Mouse (Mus musculus) splenic B cell, adult 2 months (primary cell): Measurements from ENCODE around the gene Ddx55.
"Not testable (repeated sequence)": the region's sequence is repeated elsewhere in the genome, so short reads cannot be mapped to it uniquely, and the experiment has no call there.

Source experiments
- DNase-seq: peaks from one replicate; pipeline ENCODE4 v3.0.0-alpha.2; 2011; ENCODE audit warnings: low read depth, low spot score
- H3K27me3 ChIP-seq: 2 replicates; pipeline ENCODE4 v1.6.1; 2012; ENCODE audit warnings: mild to moderate bottlenecking, low read length, moderate library complexity, mixed read lengths; ENCODE audit not compliant: control insufficient read depth, poor library complexity, insufficient read depth, severe bottlenecking
- H3K36me3 ChIP-seq: 2 replicates; pipeline ENCODE4 v1.6.1; 2012; ENCODE audit warnings: mild to moderate bottlenecking, low read length, moderate library complexity, mixed read lengths; ENCODE audit not compliant: control insufficient read depth, poor library complexity, insufficient read depth, severe bottlenecking

Gene Ddx55

GRCm38 (mm10) chr5:124553607-124554006, 943 bp downstream of the Ddx55 start:
- Histone ChIP-seq H3K36me3 (peaks cover 13% of the 10 kb centered on the region), H3K27me3 (no peaks in the 10 kb centered on the region)
- DNase-seq: no peak

- H3K27me3 ChIP-seq: no peaks in the 10 kb centered on the region
- DNase-seq: peak; percentile 48
- peaks cover 14% of the 10 kb centered on the region for H3K36me3 ChIP-seq
Observed at GRCm38 (mm10) chr5:124555145-124555544, 2.5 kb downstream of the Ddx55 start.

GRCm38 (mm10) chr5:124571068-124571467, 18.4 kb downstream of the Ddx55 start:
- DNase-seq: no peak
- H3K27me3 ChIP-seq: no peaks in the 10 kb centered on the region
- H3K36me3 ChIP-seq: peaks cover 31% of the 10 kb centered on the region

- no peak for DNase-seq
- Histone ChIP-seq H3K27me3 (no peaks in the 10 kb centered on the region), H3K36me3 (peaks cover 18% of the 10 kb centered on the region)
Observed at GRCm38 (mm10) chr5:124575467-124575866, 22.8 kb downstream of the Ddx55 start.

GRCm38 (mm10) chr5:124578633-124579317, 26.1 kb downstream of the Ddx55 start, which contains the start of the genes Eif2b1 and Gtf2h3:
Gene Eif2b1, minus strand, starts transcription at chr5:124579131.
Gene Gtf2h3, plus strand, starts transcription at chr5:124579140.
- DNase-seq: peak; percentile 94
- H3K27me3 ChIP-seq: no peaks in the 10 kb centered on the region
- peaks cover 5% of the 10 kb centered on the region; the same call in 1 of the 2 replicates for H3K36me3 ChIP-seq

DNA sequence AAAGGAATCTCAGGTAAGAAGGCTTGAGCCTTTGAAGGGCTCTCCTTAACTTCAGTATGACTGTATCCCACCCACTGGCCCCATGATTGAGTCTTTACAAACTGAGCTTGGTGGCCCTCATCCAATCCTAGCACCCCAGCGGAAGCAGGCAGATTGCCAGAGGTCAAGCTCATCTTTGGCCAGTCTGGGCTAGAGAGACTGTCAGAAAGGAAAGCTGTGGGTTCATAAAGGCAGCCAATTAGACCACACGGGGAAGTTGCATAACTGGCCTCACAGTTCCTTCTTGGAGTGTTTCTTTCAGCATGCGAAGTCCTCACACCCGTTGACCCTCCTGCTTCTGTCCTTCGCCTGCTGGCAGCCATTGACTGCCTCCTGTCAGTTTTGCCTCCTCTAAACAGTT, 29.9 kb downstream of the Ddx55 start:
- Histone ChIP-seq H3K36me3 (peaks cover 3% of the 10 kb centered on the region; the same call in 1 of the 2 replicates), H3K27me3 (no peaks in the 10 kb centered on the region)
- no peak for DNase-seq

DNA sequence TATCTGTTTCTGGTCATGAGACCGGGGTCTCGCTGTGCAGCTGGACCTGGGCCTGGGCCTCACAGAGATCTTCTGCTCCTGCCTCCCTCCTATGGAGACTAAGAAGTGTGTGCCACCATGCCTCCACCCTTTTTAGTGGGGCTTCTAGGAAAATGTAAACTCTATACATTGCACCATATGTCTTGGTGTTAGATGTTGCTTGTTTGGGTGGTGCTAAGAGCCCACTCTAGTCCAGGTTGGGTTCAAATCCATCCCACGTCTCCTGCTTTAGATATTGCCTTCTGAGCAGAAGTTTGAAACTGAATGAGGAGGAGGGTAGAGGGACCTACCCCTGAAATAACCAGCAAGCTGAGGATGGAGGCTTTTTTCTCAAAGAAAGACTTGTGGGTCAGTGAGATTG, 40.1 kb downstream of the Ddx55 start:
- 0 out of 2 replicates have a peak, but pooled peaks cover 3% of the 10 kb centered on the region for H3K36me3 ChIP-seq
- DNase-seq: no peak
- no peaks in the 10 kb centered on the region for H3K27me3 ChIP-seq

GRCm38 (mm10) chr5:124598224-124599174, 45.8 kb downstream of the Ddx55 start:
- peak; percentile 85 for DNase-seq
- H3K36me3 ChIP-seq: 0 out of 2 replicates have a peak, but pooled peaks cover 3% of the 10 kb centered on the region
- H3K27me3 ChIP-seq: no peaks in the 10 kb centered on the region

GRCm38 (mm10) chr5:124599726-124600125, 47.1 kb downstream of the Ddx55 start:
- not testable (repeated sequence) for H3K27me3 ChIP-seq, DNase-seq, H3K36me3 ChIP-seq

DNA sequence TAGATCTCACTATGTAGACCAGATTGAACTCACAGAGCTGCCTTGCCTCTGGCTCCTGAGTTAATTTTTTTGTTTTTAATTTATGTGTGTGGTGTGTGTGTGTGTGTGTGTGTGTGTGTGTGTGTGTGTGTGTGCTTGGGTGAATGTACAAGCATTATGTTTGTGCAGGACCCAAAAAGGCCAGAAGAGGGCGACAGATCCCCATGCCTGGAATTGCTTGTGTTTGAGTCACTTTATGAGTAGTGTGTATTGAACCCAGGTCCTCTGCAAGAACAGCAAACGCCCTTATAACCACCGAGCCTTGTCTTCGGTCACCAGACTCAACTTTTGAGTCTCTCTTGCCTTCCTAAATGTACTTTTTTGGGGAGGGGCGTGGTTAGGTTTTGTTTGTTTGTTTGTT, 49.7 kb downstream of the Ddx55 start:
- DNase-seq: peak; percentile 66
- H3K27me3 ChIP-seq: no peaks in the 10 kb centered on the region
- H3K36me3 ChIP-seq: no peaks in the 10 kb centered on the region

DNA sequence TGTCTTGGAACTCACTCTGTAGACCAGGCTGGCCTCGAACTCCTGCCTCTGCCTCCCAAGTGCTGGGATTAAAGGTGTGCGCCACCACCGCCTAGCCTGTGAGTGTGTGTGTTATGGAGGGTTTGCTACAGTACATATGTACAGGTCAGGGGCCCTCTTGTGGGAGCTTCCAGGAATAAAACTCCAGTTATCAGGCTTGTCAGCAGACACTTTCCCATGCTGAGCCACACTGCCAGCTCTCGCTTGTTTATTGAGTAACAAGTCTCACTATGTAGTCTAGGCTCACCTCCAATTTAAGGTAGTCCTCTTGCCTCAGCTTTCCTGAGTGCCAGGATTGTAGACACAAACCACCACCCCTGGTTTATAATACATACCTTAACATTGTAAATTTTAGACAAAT, 51.6 kb downstream of the Ddx55 start:
- no peaks in the 10 kb centered on the region for H3K27me3 ChIP-seq
- no peaks in the 10 kb centered on the region for H3K36me3 ChIP-seq
- DNase-seq: no peak

DNA sequence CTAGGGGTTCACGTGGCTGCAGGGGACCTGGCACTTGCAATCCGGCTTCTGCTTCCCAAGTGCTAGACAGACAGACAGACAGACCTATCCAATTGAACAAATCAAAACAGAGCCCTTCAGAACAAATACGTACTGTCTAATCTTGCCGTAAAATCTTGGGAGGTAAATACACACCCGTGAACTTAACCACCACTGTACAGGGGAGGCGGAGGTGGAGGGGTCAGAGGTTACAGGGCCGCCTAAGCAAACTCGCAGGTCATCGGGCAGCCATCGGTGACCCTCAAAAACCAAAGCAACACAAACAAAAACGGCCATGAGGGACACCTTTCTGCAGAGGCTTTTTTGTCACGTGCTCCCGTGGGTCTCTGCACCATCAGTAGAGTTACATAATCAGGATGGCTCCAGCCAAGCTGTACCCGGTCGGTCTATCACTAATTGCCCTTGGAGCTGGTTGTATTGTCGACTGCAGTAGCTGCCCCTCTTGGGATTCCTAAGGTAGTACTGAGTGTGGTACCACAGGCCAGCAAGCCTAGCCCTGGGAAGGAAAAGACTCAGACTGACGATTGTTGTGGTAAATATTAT, 52.5 kb downstream of the Ddx55 start:
- DNase-seq: no peak
- H3K36me3 ChIP-seq: no peaks in the 10 kb centered on the region
- H3K27me3 ChIP-seq: no peaks in the 10 kb centered on the region

DNA sequence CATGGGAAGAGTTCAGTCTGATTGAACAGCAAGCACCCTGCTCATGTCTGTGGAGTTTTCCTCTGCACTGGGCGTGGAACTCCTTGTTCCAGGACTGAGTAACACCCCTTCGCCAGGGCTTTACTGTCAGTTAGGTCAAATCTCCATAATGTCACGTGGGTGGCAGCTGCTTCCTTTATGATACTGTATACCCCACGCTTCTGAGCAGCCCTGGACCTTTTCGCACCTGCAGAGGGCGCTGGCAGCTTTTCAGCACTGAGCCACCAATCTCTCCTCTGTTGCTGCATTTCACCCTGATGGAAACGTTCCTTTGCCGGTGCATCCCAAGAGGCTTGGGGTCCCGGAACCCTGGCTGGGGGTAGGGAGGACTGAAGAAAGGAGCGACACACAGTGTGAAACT, 58.3 kb downstream of the Ddx55 start:
- DNase-seq: peak; percentile 41
- no peaks in the 10 kb centered on the region for H3K27me3 ChIP-seq
- H3K36me3 ChIP-seq: no peaks in the 10 kb centered on the region

DNA sequence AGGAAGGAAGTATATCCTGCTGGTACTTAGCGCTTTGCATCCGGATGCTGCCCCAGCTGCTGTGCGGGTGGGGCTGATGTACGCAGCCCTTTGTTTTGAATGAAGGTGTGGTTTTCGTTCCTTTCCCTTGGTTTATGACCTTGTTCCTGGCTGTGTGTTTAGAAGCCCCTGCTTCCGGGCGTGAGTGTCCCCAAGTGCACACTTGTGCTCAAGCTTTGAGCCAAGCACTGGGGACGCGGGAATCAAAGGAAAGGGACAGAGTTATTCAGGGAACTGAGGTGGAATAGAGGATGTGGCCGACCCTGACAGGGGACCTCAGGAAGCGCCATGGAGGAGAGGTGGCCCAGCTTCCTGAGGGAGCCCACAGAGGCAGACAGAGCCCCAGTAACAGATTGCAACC, 62.0 kb downstream of the Ddx55 start:
- no peaks in the 10 kb centered on the region for H3K27me3 ChIP-seq
- H3K36me3 ChIP-seq: no peaks in the 10 kb centered on the region
- DNase-seq: no peak

DNA sequence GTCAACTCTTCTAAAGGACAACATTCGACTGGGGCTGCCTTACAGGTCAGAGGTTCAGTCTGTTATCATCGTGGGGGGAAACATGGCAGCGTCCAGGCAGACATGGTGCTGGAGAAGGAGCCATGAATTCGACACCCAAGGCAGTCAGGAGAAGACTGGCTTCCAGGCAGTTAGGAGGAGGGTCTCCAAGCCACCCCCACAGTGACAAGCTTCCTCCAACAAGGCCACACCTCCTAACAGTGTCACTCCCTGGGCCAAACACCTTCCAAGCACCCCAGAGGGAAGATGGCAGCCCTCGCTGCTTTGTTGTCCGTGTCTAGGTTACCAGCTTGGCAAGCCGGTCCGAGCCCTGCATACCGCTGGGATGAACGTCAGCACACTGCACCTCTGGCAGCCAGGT, 66.0 kb downstream of the Ddx55 start:
- DNase-seq: no peak

More for the DNA sequence above, 66.0 kb downstream of the Ddx55 start:
- H3K27me3 ChIP-seq: no peaks in the 10 kb centered on the region
- no peaks in the 10 kb centered on the region for H3K36me3 ChIP-seq
